14 mouse cellular contexts compared by ENCODE assay signal in the genomic region with DNA sequence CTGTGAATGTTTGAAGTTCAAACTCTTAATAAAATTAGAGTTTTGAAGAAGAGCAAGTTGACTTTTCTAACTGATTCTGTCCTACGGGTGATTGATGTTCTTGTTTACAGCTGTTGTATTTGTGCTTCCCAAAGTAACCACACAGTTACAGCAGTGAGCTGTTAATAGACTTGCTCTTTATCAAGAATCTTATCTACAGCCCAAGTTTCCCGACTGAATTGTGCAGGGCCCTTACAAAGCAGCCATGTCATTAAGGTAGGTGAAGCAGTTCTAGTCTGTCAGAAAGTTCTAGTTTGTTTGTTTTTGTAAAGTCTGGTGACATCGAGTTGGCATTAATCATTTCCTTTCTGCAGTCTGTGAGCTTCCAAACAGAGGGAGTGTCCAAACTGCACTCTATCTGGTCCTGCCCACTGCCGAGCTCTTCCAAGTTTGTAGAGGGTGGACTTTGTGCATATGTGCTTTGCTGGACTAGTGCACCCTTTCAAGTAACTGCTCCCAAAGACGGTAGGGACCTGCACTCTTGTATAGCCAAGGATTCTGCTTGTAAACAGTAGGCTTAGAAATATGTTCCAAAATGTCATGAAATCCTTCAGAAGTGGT.
DNase-seq lines count a peak whose midpoint lies in the region; ATAC-seq and TF ChIP-seq lines count a peak whose summit lies in the region.
"Had no signal": no experiment of that assay in that cellular context is flagged by ENCODE, and none has a peak within 500 bp of the region (broad histone marks: within the 10 kb centered on the region; RNA-seq: fewer than 3 reads in every experiment).

No protein-coding gene starts in this region.

- no peaks in the 10 kb centered on the region for H3K27me3 ChIP-seq in heart, adult 2 months (ENCODE audit: control insufficient read depth, insufficient read depth, low read length)
- H3K27me3 ChIP-seq in kidney, embryonic 16.5 days (ENCODE audit: insufficient read depth, low read length) = no peaks in the 10 kb centered on the region
- no peaks in the 10 kb centered on the region for H3K27me3 ChIP-seq in liver, embryonic 16.5 days (ENCODE audit: control insufficient read depth, insufficient read depth, low read depth, low read length)
- no peaks in the 10 kb centered on the region for H3K27me3 ChIP-seq in midbrain, embryonic 11.5 days (ENCODE audit: control insufficient read depth, insufficient read depth, low read length)
- H3K27me3 ChIP-seq: embryonic facial prominence, embryonic 13.5 days; forebrain, embryonic 15.5 days; hindbrain, embryonic 15.5 days; lung, embryonic 15.5 days; Patski had no signal

- intact Hi-C loops in heart, adult 2 months (cut with DNase I) = no loop called here
- intact Hi-C loops in heart, postnatal 14 days (cut with DNase I) = no loop called here

- ATAC-seq in kidney, embryonic 16.5 days (ENCODE audit: low FRiP score, low TSS enrichment) = peak; percentile 61; the same call in 1 of the 2 replicates
- ATAC-seq in liver, embryonic 16.5 days (ENCODE audit: low read depth) = peak; percentile 78
- ATAC-seq in midbrain, embryonic 11.5 days (ENCODE audit: low FRiP score) = no peak
- ATAC-seq in granulocyte monocyte progenitor cell, adult 5-6 weeks (replicated peaks; ENCODE audit: poor library complexity, severe bottlenecking) = no peak
- ATAC-seq: forebrain, embryonic 15.5 days; Patski had no signal

- TF ChIP-seq EP300 in heart, adult 2 months (IDR thresholded peaks at IDR 0.05; ENCODE audit: insufficient read depth, low read depth, low read length) = no peak

- peak overlapping the region; percentile 54 for H3K27ac ChIP-seq in heart, adult 2 months
- H3K27ac ChIP-seq in kidney, embryonic 16.5 days (ENCODE audit: low read length) = no peak overlapping the region
- H3K27ac ChIP-seq in liver, embryonic 16.5 days (ENCODE audit: low read length) = peak overlapping the region; percentile 74
- H3K27ac ChIP-seq in midbrain, embryonic 11.5 days (ENCODE audit: low read depth, low read length) = no peak overlapping the region
- H3K27ac ChIP-seq: embryonic facial prominence, embryonic 13.5 days; forebrain, embryonic 15.5 days; hindbrain, embryonic 15.5 days; lung, embryonic 15.5 days had no signal

- peak; percentile 29; the same call in 1 of the 2 replicates for TF ChIP-seq CTCF in heart, adult 2 months (IDR thresholded peaks at IDR 0.05)

- H3K9ac ChIP-seq in heart, adult 2 months (ENCODE audit: low read depth, low read length) = no peak overlapping the region
- H3K9ac ChIP-seq in kidney, embryonic 16.5 days (replicated peaks; ENCODE audit: low read length) = no peak overlapping the region
- no peak overlapping the region for H3K9ac ChIP-seq in liver, embryonic 16.5 days (ENCODE audit: low read depth, low read length)
- no peak overlapping the region for H3K9ac ChIP-seq in midbrain, embryonic 11.5 days (ENCODE audit: low read length)
- H3K9ac ChIP-seq: embryonic facial prominence, embryonic 13.5 days; forebrain, embryonic 15.5 days; hindbrain, embryonic 15.5 days; lung, embryonic 15.5 days had no signal

- peaks cover 6% of the 10 kb centered on the region for H3K4me1 ChIP-seq in heart, adult 2 months (ENCODE audit: control insufficient read depth, insufficient read depth, low read length)
- H3K4me1 ChIP-seq in kidney, embryonic 16.5 days (ENCODE audit: insufficient read depth, low read length) = no peaks in the 10 kb centered on the region
- H3K4me1 ChIP-seq in liver, embryonic 16.5 days (ENCODE audit: control insufficient read depth, low read depth, low read length) = no peaks in the 10 kb centered on the region; the same call in 1 of the 2 replicates
- peaks cover 3% of the 10 kb centered on the region; the same call in 1 of the 2 replicates for H3K4me1 ChIP-seq in midbrain, embryonic 11.5 days (ENCODE audit: control insufficient read depth, insufficient read depth, low read length)
- H3K4me1 ChIP-seq: forebrain, embryonic 15.5 days; hindbrain, embryonic 15.5 days; lung, embryonic 15.5 days had no signal

- no peaks in the 10 kb centered on the region for H3K36me3 ChIP-seq in heart, adult 2 months (ENCODE audit: control insufficient read depth, insufficient read depth, low read length)
- no peaks in the 10 kb centered on the region for H3K36me3 ChIP-seq in kidney, embryonic 16.5 days (ENCODE audit: insufficient read depth, low read length)
- H3K36me3 ChIP-seq in liver, embryonic 16.5 days (ENCODE audit: control insufficient read depth, insufficient read depth) = no peaks in the 10 kb centered on the region
- H3K36me3 ChIP-seq in midbrain, embryonic 11.5 days (ENCODE audit: control insufficient read depth, insufficient read depth, low read length) = no peaks in the 10 kb centered on the region
- H3K36me3 ChIP-seq: embryonic facial prominence, embryonic 13.5 days; forebrain, embryonic 15.5 days; hindbrain, embryonic 15.5 days; lung, embryonic 15.5 days had no signal

- no peaks in the 10 kb centered on the region for H3K9me3 ChIP-seq in kidney, embryonic 16.5 days (ENCODE audit: low read length)
- no peaks in the 10 kb centered on the region for H3K9me3 ChIP-seq in liver, embryonic 16.5 days (replicated peaks; ENCODE audit: control insufficient read depth, low read length)
- no peaks in the 10 kb centered on the region for H3K9me3 ChIP-seq in midbrain, embryonic 11.5 days (ENCODE audit: control insufficient read depth, low read length)
- H3K9me3 ChIP-seq: embryonic facial prominence, embryonic 13.5 days; forebrain, embryonic 15.5 days; hindbrain, embryonic 15.5 days; lung, embryonic 15.5 days had no signal

- 6% methylated on average over 5 of the region's 5 CpGs for WGBS in heart, adult 2 months
- 31% methylated on average over 5 of the region's 5 CpGs for WGBS in kidney, embryonic 16.5 days
- WGBS in liver, embryonic 16.5 days (ENCODE audit: insufficient replicate concordance) = 15% methylated on average over 5 of the region's 5 CpGs
- WGBS in midbrain, embryonic 11.5 days = 79% methylated on average over 5 of the region's 5 CpGs

- H3K4me2 ChIP-seq in kidney, embryonic 16.5 days (replicated peaks; ENCODE audit: low read depth, low read length) = no peak overlapping the region
- peak overlapping the region; percentile 20; the same call in 1 of the 2 replicates for H3K4me2 ChIP-seq in liver, embryonic 16.5 days (ENCODE audit: low read depth, low read length)
- H3K4me2 ChIP-seq in midbrain, embryonic 11.5 days = no peak overlapping the region
- H3K4me2 ChIP-seq: embryonic facial prominence, embryonic 13.5 days; forebrain, embryonic 15.5 days; hindbrain, embryonic 15.5 days; lung, embryonic 15.5 days had no signal

- TF ChIP-seq POLR2A in heart, adult 2 months (IDR thresholded peaks at IDR 0.05; ENCODE audit: insufficient read depth, low read depth, low read length) = no peak

- peak in 1 of 2 experiments; percentile 12 for DNase-seq in heart, adult 2 months
- no peak for DNase-seq in heart, postnatal 14 days
- DNase-seq in adipocyte (ENCODE audit: low spot score) = peak; percentile 48
- no peak for DNase-seq in midbrain, embryonic 11.5 days (ENCODE audit: low spot score, missing footprints)
- no peak for DNase-seq in cerebellum, adult 11 months
- DNase-seq: cerebellum, postnatal 10 days had no signal

- no peak overlapping the region for H3K4me3 ChIP-seq in heart, adult 2 months
- H3K4me3 ChIP-seq in kidney, embryonic 16.5 days (ENCODE audit: low read length) = no peak overlapping the region
- peak overlapping the region; percentile 32 for H3K4me3 ChIP-seq in liver, embryonic 16.5 days (ENCODE audit: low read depth, low read length)
- H3K4me3 ChIP-seq in midbrain, embryonic 11.5 days (ENCODE audit: low read depth, low read length) = no peak overlapping the region
- H3K4me3 ChIP-seq: embryonic facial prominence, embryonic 13.5 days; forebrain, embryonic 15.5 days; hindbrain, embryonic 15.5 days; lung, embryonic 15.5 days had no signal

- no peaks in the 10 kb centered on the region for H3K79me2 ChIP-seq in heart, adult 2 months (replicated peaks; ENCODE audit: control insufficient read depth, insufficient read depth, low read length)

Comparison
In these comparisons a context has a peak if more than half of its experiments do, and no peak if none do; other contexts are left out.
1. H3K27ac ChIP-seq: peak in heart, adult 2 months (single experiment) and liver, embryonic 16.5 days (single experiment); none in kidney, embryonic 16.5 days (single experiment) and midbrain, embryonic 11.5 days (single experiment).
2. ATAC-seq: peak in kidney, embryonic 16.5 days (single experiment) and liver, embryonic 16.5 days (single experiment); none in midbrain, embryonic 11.5 days (single experiment) and granulocyte monocyte progenitor cell, adult 5-6 weeks (single experiment).